Mouse (Mus musculus) thymus, adult 2 months (tissue): ENCODE measurements around the gene Olfr984. TPM values are rescaled to one million over a fixed set of nuclear protein-coding genes. Genes with fewer than 3 reads are reported as not detected.

ENCODE experiments used
- DNase-seq: peaks from one replicate; pipeline ENCODE4 v3.0.0; 2021
- H3K27ac ChIP-seq: fragments of 200-500 bp; 2 replicates; pipeline ENCODE4 v1.5.1; 2012; ENCODE audit warnings: low read length, control low read depth; ENCODE audit not compliant: control insufficient read depth, insufficient read depth
- H3K27me3 ChIP-seq: fragments of 200-500 bp; 2 replicates; pipeline ENCODE4 v1.6.1; 2012; ENCODE audit warnings: mild to moderate bottlenecking, low read length, moderate library complexity, mixed read lengths; ENCODE audit not compliant: control insufficient read depth, insufficient read depth
- H3K36me3 ChIP-seq: fragments of 200-500 bp; 2 replicates; pipeline ENCODE4 v1.6.1; 2012; ENCODE audit warnings: mild to moderate bottlenecking, low read length, moderate library complexity; ENCODE audit not compliant: control insufficient read depth, insufficient read depth
- H3K4me1 ChIP-seq: fragments of 200-500 bp; replicated peaks from 2 replicates; pipeline ENCODE4 v1.6.1; 2012; ENCODE audit warnings: low read length; ENCODE audit not compliant: control insufficient read depth, insufficient read depth
- H3K4me3 ChIP-seq: fragments of 200-500 bp; 2 replicates; pipeline ENCODE4 v1.5.1; 2012; ENCODE audit warnings: mild to moderate bottlenecking, low read length, control low read depth, moderate library complexity; ENCODE audit not compliant: control insufficient read depth, insufficient read depth
- CTCF ChIP-seq: fragments of 200-500 bp; IDR thresholded peaks from 2 replicates; pipeline ENCODE4 v1.5.1; 2012; ENCODE audit warnings: mild to moderate bottlenecking, control low read depth, low read length, moderate library complexity, borderline replicate concordance; ENCODE audit not compliant: control insufficient read depth, poor library complexity, insufficient read depth; ENCODE audit errors: extremely low read depth
- POLR2A ChIP-seq: fragments of 200-500 bp; IDR thresholded peaks from 2 replicates; pipeline ENCODE4 v1.6.1; 2012; ENCODE audit warnings: mild to moderate bottlenecking, low read length, control low read depth, moderate library complexity; ENCODE audit not compliant: control insufficient read depth, poor library complexity, insufficient read depth; ENCODE audit errors: extremely low read depth
- WGBS: fragments of 180-500 bp; shearing (Covaris S2); methylation state at CpG from one replicate; pipeline ENCODE4 v1.1.7; 2018; 5-methylcytosine and 5-hydroxymethylcytosine counted together
- polyA plus RNA-seq: library from polyadenylated mRNA; depleted of rRNA; stranded (reverse); fragments of >200 nt; gene quantifications from 2 replicates; pipeline ENCODE4 v1.2.3, GENCODE M21; 2012; rRNA removed

Gene Olfr984
- not detected in 2 replicates for polyA plus RNA-seq

DNA sequence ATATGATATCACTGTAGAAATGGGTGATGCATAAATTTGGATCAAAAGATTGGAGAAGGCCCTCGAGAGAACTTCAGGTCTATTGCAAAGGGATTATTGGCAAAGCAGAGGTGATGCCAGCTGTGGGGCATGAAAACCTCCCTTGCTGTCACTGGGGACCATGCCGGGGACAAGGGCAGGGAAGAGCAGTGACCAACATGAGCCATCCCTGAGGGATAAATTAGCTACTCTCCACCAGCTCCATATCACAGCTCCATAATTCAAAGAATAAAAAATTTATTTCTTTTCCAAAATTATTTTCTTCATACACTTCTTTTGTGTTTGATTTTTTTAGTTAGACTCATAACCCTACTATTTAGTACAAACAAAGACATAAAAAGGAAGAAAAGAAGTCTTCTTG, at the start of gene Olfr984:
Olfr984 (minus strand) TSS at position 101 of the 400 bp plus-strand sequence.
- H3K4me3 ChIP-seq, result no peak within 1 kb of the TSS
- H3K27ac ChIP-seq, result no peak within 1 kb of the TSS
- WGBS, result 94% methylated on average over 2 of the region's 2 CpGs
- no peaks in the 10 kb centered on the region for H3K4me1 ChIP-seq
- no peaks in the 10 kb centered on the region for H3K27me3 ChIP-seq
- DNase-seq, result no peak
- no peak for TF ChIP-seq POLR2A
- no peak for TF ChIP-seq CTCF
- no peaks in the 10 kb centered on the region for H3K36me3 ChIP-seq

DNA sequence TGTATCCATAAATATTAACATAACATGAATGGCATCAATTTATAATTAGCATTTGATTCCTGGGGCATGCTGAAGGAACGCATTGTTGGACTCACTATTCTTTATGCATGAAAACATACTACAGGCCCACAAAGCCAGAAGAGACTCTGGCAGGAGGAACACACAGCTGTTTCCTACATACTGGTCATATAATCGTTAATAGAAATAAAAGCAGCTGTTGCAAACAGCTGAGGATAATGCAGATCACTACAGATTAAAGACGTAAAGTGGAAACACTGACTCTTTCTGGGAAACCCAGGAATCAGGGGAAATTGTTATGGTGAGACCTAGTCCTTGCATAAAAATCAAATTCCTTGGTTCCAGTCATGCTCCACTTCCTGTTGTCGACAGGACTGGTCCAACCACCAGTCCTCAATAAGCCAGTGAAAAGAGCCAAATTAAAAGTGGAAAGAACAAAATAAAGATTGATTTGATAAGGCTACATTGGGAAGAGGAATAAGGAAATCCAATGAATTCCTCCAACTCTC, 41.2 kb upstream of the Olfr984 start:
- no peak overlapping the region for H3K27ac ChIP-seq
- no peak overlapping the region for H3K4me3 ChIP-seq
- no peaks in the 10 kb centered on the region for H3K27me3 ChIP-seq
- 75% methylated on average over 4 of the region's 4 CpGs for WGBS
- H3K4me1 ChIP-seq, result no peaks in the 10 kb centered on the region
- DNase-seq, result no peak
- H3K36me3 ChIP-seq, result no peaks in the 10 kb centered on the region
- TF ChIP-seq POLR2A (no peak), CTCF (no peak)

DNA sequence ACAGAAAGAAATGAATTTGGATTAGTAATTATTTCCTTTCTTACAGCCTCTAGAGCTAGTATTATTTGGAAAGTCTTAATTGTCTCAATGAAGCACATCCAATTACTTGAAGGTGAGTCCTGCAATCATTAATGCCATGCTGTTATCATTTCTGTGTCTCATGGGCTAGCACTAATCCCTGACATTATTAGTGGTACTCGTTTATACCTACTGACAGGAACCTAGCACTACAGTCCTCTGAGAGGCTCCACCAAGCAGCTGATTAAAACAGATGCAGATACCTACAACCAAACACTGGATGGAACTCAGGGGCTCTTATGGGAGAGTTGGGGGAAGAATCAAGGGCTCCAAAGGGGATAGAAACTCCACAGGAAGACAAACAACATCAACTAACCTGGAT, 27.5 kb upstream of the Olfr984 start:
- Histone ChIP-seq H3K27me3 (no peaks in the 10 kb centered on the region), H3K36me3 (no peaks in the 10 kb centered on the region), H3K27ac (no peak overlapping the region), H3K4me3 (no peak overlapping the region), H3K4me1 (no peaks in the 10 kb centered on the region)
- no peak for TF ChIP-seq POLR2A
- TF ChIP-seq CTCF, result no peak
- DNase-seq, result no peak
- 79% methylated on average over 1 of the region's 1 CpGs for WGBS

DNA sequence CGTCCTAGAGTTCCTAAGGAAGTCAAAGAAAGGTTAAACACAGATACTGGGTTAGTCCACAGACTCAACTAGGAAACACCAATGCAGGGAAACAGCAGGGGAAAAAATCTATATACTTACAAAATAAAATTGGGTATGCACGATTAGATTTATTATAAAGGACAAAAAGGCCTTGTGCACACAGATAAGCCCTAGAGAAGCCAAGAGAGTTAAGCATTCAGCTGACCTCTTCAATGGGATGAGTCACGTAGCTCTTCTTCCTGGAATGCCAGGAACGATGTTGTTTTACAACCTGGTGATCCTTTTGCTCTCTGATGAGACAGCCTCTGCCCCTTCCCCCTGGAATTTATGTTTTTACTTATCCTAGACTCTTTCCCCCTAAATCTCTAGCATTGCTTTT, 25.5 kb upstream of the Olfr984 start:
- H3K27ac ChIP-seq, result no peak overlapping the region
- no peaks in the 10 kb centered on the region for H3K36me3 ChIP-seq
- H3K27me3 ChIP-seq, result no peaks in the 10 kb centered on the region
- no peak for DNase-seq
- no peak overlapping the region for H3K4me3 ChIP-seq
- TF ChIP-seq CTCF (no peak), POLR2A (no peak)
- 87% methylated on average over 4 of the region's 4 CpGs for WGBS
- no peaks in the 10 kb centered on the region for H3K4me1 ChIP-seq

DNA sequence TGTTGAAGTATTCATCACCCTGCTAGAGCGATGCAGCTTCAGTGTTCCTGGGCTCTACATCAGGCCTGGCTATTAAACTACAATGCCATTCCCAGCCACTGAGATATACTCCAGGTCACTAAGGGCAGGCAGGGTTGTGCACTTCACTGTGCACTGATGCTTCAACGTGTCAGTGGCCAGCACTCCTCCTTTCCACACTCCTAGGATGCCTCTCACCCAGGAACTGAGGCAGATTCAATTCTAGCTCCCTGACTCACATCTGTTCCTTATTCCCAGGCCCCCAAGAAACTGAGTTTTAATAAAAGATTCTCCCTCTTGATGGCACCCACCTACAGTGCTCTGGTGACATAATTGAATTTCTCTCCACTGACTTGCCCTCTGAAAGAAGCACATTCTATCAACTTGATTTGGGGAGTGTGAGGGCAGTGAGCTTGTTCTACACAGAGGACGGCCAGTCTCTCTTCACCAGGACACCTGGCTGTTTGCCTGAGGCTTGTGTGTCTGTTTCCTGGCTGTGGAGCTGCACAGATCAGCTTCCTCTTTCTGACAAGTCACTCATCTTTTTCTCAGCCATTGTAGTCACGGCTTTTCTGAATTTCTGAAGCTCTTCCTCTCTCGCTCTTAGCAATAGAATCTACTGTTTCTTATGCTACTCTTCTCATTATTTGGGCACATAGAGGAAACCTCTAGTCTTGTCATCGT, 23.1 kb upstream of the Olfr984 start:
- H3K36me3 ChIP-seq, result no peaks in the 10 kb centered on the region
- H3K27ac ChIP-seq, result no peak overlapping the region
- H3K27me3 ChIP-seq, result no peaks in the 10 kb centered on the region
- no peak for DNase-seq
- H3K4me3 ChIP-seq, result no peak overlapping the region
- no peaks in the 10 kb centered on the region for H3K4me1 ChIP-seq
- 23% methylated on average over 6 of the region's 6 CpGs for WGBS
- TF ChIP-seq POLR2A (no peak), CTCF (no peak)

DNA sequence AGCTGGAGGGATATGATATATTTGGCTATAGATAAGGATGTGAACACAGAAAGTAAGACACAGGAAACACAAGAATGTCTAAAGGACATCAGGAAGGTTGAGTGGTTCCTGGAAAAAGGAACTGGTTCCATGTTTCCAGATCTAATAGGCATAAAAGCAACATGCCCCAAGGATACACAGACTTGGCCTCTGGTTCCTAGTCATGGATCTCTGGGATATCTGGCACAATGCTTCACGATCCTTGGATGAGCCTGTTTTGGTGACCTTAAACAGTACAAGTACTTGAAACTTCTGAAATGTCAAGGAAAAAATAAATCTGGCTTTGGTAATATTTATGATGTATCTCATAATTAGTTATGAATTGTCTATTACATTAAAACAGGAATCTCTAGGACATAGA, 16.6 kb upstream of the Olfr984 start:
- H3K4me1 ChIP-seq, result no peaks in the 10 kb centered on the region
- WGBS, result 93% methylated on average over 1 of the region's 1 CpGs
- no peaks in the 10 kb centered on the region for H3K27me3 ChIP-seq
- H3K4me3 ChIP-seq, result no peak overlapping the region
- no peak overlapping the region for H3K27ac ChIP-seq
- H3K36me3 ChIP-seq, result no peaks in the 10 kb centered on the region
- TF ChIP-seq POLR2A (no peak), CTCF (no peak)
- DNase-seq, result no peak

DNA sequence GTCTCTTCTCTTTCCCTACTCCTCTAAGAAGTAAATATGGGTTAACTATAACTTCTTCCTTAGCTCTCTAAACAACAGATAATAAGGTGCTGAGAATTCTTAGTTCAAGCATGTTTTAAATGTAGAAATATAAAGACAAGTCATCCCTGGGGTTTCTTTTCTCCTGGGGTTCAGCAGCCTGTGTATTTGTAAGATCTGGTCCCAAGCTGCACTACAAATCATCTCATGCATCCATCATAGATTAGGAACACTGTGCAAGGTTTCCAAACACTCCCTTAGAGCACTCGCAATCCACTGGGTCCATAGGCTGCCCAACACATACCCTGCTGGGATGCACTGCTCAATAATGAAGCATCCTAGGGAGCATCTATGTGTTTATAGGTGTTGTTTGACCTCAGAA, 16.1 kb upstream of the Olfr984 start, which contains the start of gene Olfr985:
Olfr985 (minus strand) TSS at position 101 of the 400 bp plus-strand sequence.
- WGBS, result 91% methylated on average over 1 of the region's 1 CpGs

More for the DNA sequence above, 16.1 kb upstream of the Olfr984 start, which contains the start of gene Olfr985:
- no peak within 1 kb of the TSS for H3K27ac ChIP-seq
- H3K4me1 ChIP-seq, result no peaks in the 10 kb centered on the region
- no peaks in the 10 kb centered on the region for H3K36me3 ChIP-seq
- no peaks in the 10 kb centered on the region for H3K27me3 ChIP-seq
- H3K4me3 ChIP-seq, result no peak within 1 kb of the TSS
- no peak for DNase-seq
- no peak for TF ChIP-seq CTCF
- no peak for TF ChIP-seq POLR2A
